Mouse (Mus musculus): Measurements from ENCODE around the gene Ndufb6. TPM values are rescaled to one million over a fixed set of nuclear protein-coding genes. Genes with fewer than 3 reads are reported as not detected.

The Ndufb6 gene
- polyA plus RNA-seq (2012): 221 and 247 TPM in 2 replicates

GRCm38 (mm10) chr4:40279276-40279900 lies at the start of gene Ndufb6:
Gene Ndufb6, minus strand, starts transcription at chr4:40279421.

GRCm38 (mm10) chr4:40269430-40270032 lies 9.7 kb downstream of the Ndufb6 start, which contains the start of the genes Smim27 and Topors:
Gene Smim27, plus strand, starts transcription at chr4:40269579.
Gene Topors, minus strand, starts transcription at chr4:40269850.

GRCm38 (mm10) chr4:40239409-40240271 lies 39.6 kb downstream of the Ndufb6 start, which contains the start of gene Ddx58:
Gene Ddx58, minus strand, starts transcription at chr4:40239828.

Other genes with a start within 250 kb of the Ndufb6 start
- gene Aco1, start 136.3 kb downstream of the Ndufb6 start, polyA plus RNA-seq (2012): 4.2 and 4.4 TPM in 2 replicates
- 1.0 and 1.8 TPM in 2 replicates for gene Ddx58, start 39.6 kb downstream of the Ndufb6 start, polyA plus RNA-seq (2012)
- 22.8 and 36.5 TPM in 2 replicates for gene Smim27, start 9.8 kb downstream of the Ndufb6 start, polyA plus RNA-seq (2012)
- 13.9 and 15.9 TPM in 2 replicates for gene Topors, start 9.6 kb downstream of the Ndufb6 start, polyA plus RNA-seq (2012)
- 1.7 and 3.3 TPM in 2 replicates for gene Tmem215, start 192.8 kb upstream of the Ndufb6 start, polyA plus RNA-seq (2012)